Mouse (Mus musculus): ENCODE results near the gene Prdm10. TPM values are rescaled to one million over a fixed set of nuclear protein-coding genes. Genes with fewer than 3 reads are reported as not detected.

Gene Prdm10
- polyA plus RNA-seq, 1 experiment from 2014 or later, result 4.7 TPM

GRCm38 (mm10) chr9:31290201-31290862 lies 10.0 kb downstream of the Prdm10 start:
- no peak for ATAC-seq (replicated peaks; ENCODE audit: insufficient number of reproducible peaks, low FRiP score, low TSS enrichment)
- H3K4me3 ChIP-seq (ENCODE audit: low read depth, low read length), result no peak overlapping the region
- WGBS (ENCODE audit: insufficient replicate concordance), result 81% methylated on average over 14 of the region's 14 CpGs
- H3K9ac ChIP-seq (ENCODE audit: low read depth, low read length), result no peak overlapping the region
- no peaks in the 10 kb centered on the region for H3K9me3 ChIP-seq (replicated peaks; ENCODE audit: control insufficient read depth, low read length)
- H3K4me1 ChIP-seq (ENCODE audit: control insufficient read depth, insufficient read depth, low read length), result no peaks in the 10 kb centered on the region
- no peak overlapping the region for H3K4me2 ChIP-seq
- H3K27ac ChIP-seq (ENCODE audit: low read depth, low read length), result no peak overlapping the region
- peaks cover 3% of the 10 kb centered on the region; the same call in 1 of the 2 replicates for H3K36me3 ChIP-seq (ENCODE audit: control insufficient read depth, insufficient read depth, low read length)
- H3K27me3 ChIP-seq (ENCODE audit: control insufficient read depth, insufficient read depth, low read length), result no peaks in the 10 kb centered on the region

DNA sequence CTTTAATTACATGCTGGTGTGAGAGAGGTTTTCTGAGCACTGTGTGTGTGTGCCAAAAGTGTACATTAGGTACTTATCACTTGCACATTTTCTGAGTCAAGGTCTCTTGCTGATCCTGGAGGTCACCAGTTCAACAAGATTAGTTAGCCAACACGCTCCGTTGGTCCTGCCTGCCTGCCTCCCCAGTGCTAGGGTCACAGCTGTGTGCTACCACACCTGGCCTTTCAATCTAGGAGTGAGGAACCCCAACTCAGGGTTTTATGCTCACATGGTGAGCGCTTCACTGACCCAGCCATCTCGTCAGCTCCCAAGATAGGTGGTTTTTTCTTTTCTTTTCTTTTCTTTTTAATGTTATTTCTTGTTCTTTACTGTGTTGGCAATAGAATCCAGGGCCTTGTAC lies 11.6 kb downstream of the Prdm10 start:
- no peak for ATAC-seq (replicated peaks; ENCODE audit: insufficient number of reproducible peaks, low FRiP score, low TSS enrichment)

DNA sequence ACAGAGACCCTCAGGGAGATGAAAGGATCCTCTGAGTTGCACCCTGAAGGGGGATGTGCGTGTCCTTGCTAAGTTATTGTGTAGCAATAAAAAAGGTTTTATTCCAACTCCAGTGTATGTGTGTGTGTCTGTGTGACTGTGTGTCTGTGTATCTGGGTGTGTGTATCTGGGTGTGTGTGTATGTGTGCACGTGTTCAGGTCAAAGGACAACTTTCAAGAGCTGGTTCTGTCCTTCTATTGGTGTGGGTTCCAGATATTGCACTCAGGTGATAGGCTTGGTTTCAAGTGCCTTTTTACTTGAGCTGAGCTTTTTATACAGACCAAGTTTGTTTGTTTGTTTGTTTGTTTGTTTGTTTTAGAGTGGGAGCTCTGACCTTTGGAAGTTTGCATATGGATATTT lies 12.9 kb downstream of the Prdm10 start:
- Histone ChIP-seq H3K27me3 (ENCODE audit: control insufficient read depth, insufficient read depth, low read length) (no peaks in the 10 kb centered on the region), H3K4me2 (no peak overlapping the region), H3K9me3 (replicated peaks; ENCODE audit: control insufficient read depth, low read length) (no peaks in the 10 kb centered on the region), H3K4me1 (ENCODE audit: control insufficient read depth, insufficient read depth, low read length) (no peaks in the 10 kb centered on the region), H3K4me3 (ENCODE audit: low read depth, low read length) (no peak overlapping the region), H3K9ac (ENCODE audit: low read depth, low read length) (no peak overlapping the region), H3K27ac (ENCODE audit: low read depth, low read length) (no peak overlapping the region), H3K36me3 (ENCODE audit: control insufficient read depth, insufficient read depth, low read length) (no peaks in the 10 kb centered on the region)
- no peak for ATAC-seq (replicated peaks; ENCODE audit: insufficient number of reproducible peaks, low FRiP score, low TSS enrichment)
- WGBS (ENCODE audit: insufficient replicate concordance), result 90% methylated on average over 2 of the region's 2 CpGs

More for the DNA sequence above, 11.6 kb downstream of the Prdm10 start:
- no peaks in the 10 kb centered on the region for H3K36me3 ChIP-seq (ENCODE audit: control insufficient read depth, insufficient read depth, low read length)
- no peaks in the 10 kb centered on the region for H3K9me3 ChIP-seq (replicated peaks; ENCODE audit: control insufficient read depth, low read length)
- H3K27me3 ChIP-seq (ENCODE audit: control insufficient read depth, insufficient read depth, low read length), result no peaks in the 10 kb centered on the region
- H3K4me1 ChIP-seq (ENCODE audit: control insufficient read depth, insufficient read depth, low read length), result no peaks in the 10 kb centered on the region
- no peak overlapping the region for H3K4me2 ChIP-seq
- 71% methylated on average over 4 of the region's 4 CpGs for WGBS (ENCODE audit: insufficient replicate concordance)
- H3K4me3 ChIP-seq (ENCODE audit: low read depth, low read length), result no peak overlapping the region
- H3K9ac ChIP-seq (ENCODE audit: low read depth, low read length), result no peak overlapping the region
- H3K27ac ChIP-seq (ENCODE audit: low read depth, low read length), result no peak overlapping the region

GRCm38 (mm10) chr9:31295311-31295710 lies 15.0 kb downstream of the Prdm10 start:
- H3K9ac ChIP-seq (ENCODE audit: low read depth, low read length), result no peak overlapping the region
- H3K4me1 ChIP-seq (ENCODE audit: control insufficient read depth, insufficient read depth, low read length), result peaks cover 5% of the 10 kb centered on the region; the same call in 1 of the 2 replicates
- no peaks in the 10 kb centered on the region for H3K36me3 ChIP-seq (ENCODE audit: control insufficient read depth, insufficient read depth, low read length)
- no peaks in the 10 kb centered on the region for H3K27me3 ChIP-seq (ENCODE audit: control insufficient read depth, insufficient read depth, low read length)
- 68% methylated on average over 2 of the region's 2 CpGs for WGBS (ENCODE audit: insufficient replicate concordance)
- no peaks in the 10 kb centered on the region for H3K9me3 ChIP-seq (replicated peaks; ENCODE audit: control insufficient read depth, low read length)
- no peak overlapping the region for H3K27ac ChIP-seq (ENCODE audit: low read depth, low read length)
- H3K4me2 ChIP-seq, result no peak overlapping the region
- no peak for ATAC-seq (replicated peaks; ENCODE audit: insufficient number of reproducible peaks, low FRiP score, low TSS enrichment)
- H3K4me3 ChIP-seq (ENCODE audit: low read depth, low read length), result no peak overlapping the region

- H3K4me3 ChIP-seq (ENCODE audit: low read depth, low read length), result no peak overlapping the region
- no peaks in the 10 kb centered on the region for H3K9me3 ChIP-seq (replicated peaks; ENCODE audit: control insufficient read depth, low read length)
- H3K36me3 ChIP-seq (ENCODE audit: control insufficient read depth, insufficient read depth, low read length), result no peaks in the 10 kb centered on the region
- H3K4me1 ChIP-seq (ENCODE audit: control insufficient read depth, insufficient read depth, low read length), result peaks cover 10% of the 10 kb centered on the region
- H3K27ac ChIP-seq (ENCODE audit: low read depth, low read length), result no peak overlapping the region
- no peaks in the 10 kb centered on the region for H3K27me3 ChIP-seq (ENCODE audit: control insufficient read depth, insufficient read depth, low read length)
- no peak for ATAC-seq (replicated peaks; ENCODE audit: insufficient number of reproducible peaks, low FRiP score, low TSS enrichment)
- no peak overlapping the region for H3K4me2 ChIP-seq
- no peak overlapping the region for H3K9ac ChIP-seq (ENCODE audit: low read depth, low read length)
- WGBS (ENCODE audit: insufficient replicate concordance), result 86% methylated on average over 3 of the region's 3 CpGs
Observed at GRCm38 (mm10) chr9:31296293-31296692, 16.0 kb downstream of the Prdm10 start.

DNA sequence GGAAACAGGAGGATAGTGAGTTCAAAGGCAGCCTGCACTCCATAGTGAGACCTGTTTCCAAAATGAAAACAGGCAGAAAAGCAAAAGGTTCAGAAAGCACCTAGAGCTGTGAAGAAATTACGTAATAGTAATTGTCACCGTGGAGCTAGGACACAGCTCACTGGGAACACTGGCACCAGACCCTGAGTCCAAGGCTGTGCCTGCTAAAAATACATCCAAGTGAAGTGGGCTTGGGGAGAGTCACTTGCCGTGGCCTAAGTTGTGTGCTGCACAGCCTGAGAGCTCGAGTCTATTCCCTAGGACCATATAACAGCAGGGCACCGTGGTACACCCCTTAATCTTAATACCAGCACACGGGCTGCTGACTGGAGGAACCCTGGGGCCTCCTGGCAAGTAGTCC lies 18.4 kb downstream of the Prdm10 start:
- Histone ChIP-seq H3K4me3 (ENCODE audit: low read depth, low read length) (no peak overlapping the region), H3K27ac (ENCODE audit: low read depth, low read length) (no peak overlapping the region), H3K27me3 (ENCODE audit: control insufficient read depth, insufficient read depth, low read length) (no peaks in the 10 kb centered on the region), H3K36me3 (ENCODE audit: control insufficient read depth, insufficient read depth, low read length) (no peaks in the 10 kb centered on the region), H3K4me1 (ENCODE audit: control insufficient read depth, insufficient read depth, low read length) (peaks cover 17% of the 10 kb centered on the region), H3K9ac (ENCODE audit: low read depth, low read length) (no peak overlapping the region), H3K4me2 (no peak overlapping the region), H3K9me3 (replicated peaks; ENCODE audit: control insufficient read depth, low read length) (no peaks in the 10 kb centered on the region)
- 65% methylated on average over 6 of the region's 6 CpGs for WGBS (ENCODE audit: insufficient replicate concordance)
- no peak for ATAC-seq (replicated peaks; ENCODE audit: insufficient number of reproducible peaks, low FRiP score, low TSS enrichment)

DNA sequence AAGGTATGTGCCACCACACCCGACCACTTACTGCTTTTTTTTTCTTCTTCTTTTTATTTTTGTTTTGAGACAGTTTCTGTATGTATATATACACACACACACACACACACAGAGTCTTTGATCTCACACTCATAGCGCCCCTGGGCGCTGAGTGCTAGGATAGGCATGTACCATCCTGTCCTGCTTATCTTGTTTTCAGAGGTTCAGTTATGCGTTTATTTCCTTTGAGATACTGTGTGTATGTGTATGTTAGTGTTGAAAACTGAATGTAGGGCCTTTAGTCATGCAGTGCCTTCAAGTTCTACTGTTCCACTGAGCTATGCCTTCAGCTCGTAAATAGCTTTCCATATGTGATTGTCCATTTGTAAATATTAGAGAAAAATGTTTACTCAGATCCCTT lies 20.2 kb downstream of the Prdm10 start:
- Histone ChIP-seq H3K27ac (ENCODE audit: low read depth, low read length) (no peak overlapping the region), H3K9ac (ENCODE audit: low read depth, low read length) (no peak overlapping the region), H3K9me3 (replicated peaks; ENCODE audit: control insufficient read depth, low read length) (no peaks in the 10 kb centered on the region), H3K4me2 (no peak overlapping the region), H3K4me1 (ENCODE audit: control insufficient read depth, insufficient read depth, low read length) (peaks cover 17% of the 10 kb centered on the region), H3K4me3 (ENCODE audit: low read depth, low read length) (no peak overlapping the region), H3K36me3 (ENCODE audit: control insufficient read depth, insufficient read depth, low read length) (no peaks in the 10 kb centered on the region), H3K27me3 (ENCODE audit: control insufficient read depth, insufficient read depth, low read length) (no peaks in the 10 kb centered on the region)
- 64% methylated on average over 5 of the region's 5 CpGs for WGBS (ENCODE audit: insufficient replicate concordance)
- ATAC-seq (replicated peaks; ENCODE audit: insufficient number of reproducible peaks, low FRiP score, low TSS enrichment), result no peak

DNA sequence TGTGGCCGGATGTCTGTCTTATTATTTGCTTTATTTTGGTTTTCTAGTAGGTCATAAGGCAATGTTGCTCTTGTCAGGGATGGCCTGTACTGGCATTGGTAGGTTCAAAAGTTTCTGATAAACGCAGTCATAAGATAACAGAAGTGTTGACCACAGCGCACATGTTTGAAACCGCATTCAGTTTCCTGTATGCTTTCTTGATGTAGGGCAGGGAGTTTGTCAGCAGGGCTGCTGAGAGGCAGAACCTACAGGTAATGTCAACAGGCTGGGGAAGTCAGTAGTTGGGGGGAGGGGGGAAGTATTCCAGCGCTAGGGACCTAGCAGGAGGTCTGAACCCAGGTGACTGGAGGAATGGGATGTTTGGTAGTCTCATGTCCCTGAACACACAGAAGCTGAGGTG lies 20.8 kb downstream of the Prdm10 start:
- Histone ChIP-seq H3K9ac (ENCODE audit: low read depth, low read length) (no peak overlapping the region), H3K27ac (ENCODE audit: low read depth, low read length) (no peak overlapping the region), H3K9me3 (replicated peaks; ENCODE audit: control insufficient read depth, low read length) (no peaks in the 10 kb centered on the region), H3K4me3 (ENCODE audit: low read depth, low read length) (no peak overlapping the region), H3K27me3 (ENCODE audit: control insufficient read depth, insufficient read depth, low read length) (no peaks in the 10 kb centered on the region), H3K36me3 (ENCODE audit: control insufficient read depth, insufficient read depth, low read length) (no peaks in the 10 kb centered on the region), H3K4me2 (no peak overlapping the region), H3K4me1 (ENCODE audit: control insufficient read depth, insufficient read depth, low read length) (peaks cover 17% of the 10 kb centered on the region)
- WGBS (ENCODE audit: insufficient replicate concordance), result 37% methylated on average over 5 of the region's 5 CpGs
- ATAC-seq (replicated peaks; ENCODE audit: insufficient number of reproducible peaks, low FRiP score, low TSS enrichment), result no peak
